Mouse (Mus musculus) A20 (cell line): ENCODE measurements around the gene Iqschfp.

Experiments used
- DNase-seq: peaks from one replicate; pipeline ENCODE4 v3.0.0-alpha.2; 2011; ENCODE audit warnings: low read depth, low spot score

Gene Iqschfp

DNA sequence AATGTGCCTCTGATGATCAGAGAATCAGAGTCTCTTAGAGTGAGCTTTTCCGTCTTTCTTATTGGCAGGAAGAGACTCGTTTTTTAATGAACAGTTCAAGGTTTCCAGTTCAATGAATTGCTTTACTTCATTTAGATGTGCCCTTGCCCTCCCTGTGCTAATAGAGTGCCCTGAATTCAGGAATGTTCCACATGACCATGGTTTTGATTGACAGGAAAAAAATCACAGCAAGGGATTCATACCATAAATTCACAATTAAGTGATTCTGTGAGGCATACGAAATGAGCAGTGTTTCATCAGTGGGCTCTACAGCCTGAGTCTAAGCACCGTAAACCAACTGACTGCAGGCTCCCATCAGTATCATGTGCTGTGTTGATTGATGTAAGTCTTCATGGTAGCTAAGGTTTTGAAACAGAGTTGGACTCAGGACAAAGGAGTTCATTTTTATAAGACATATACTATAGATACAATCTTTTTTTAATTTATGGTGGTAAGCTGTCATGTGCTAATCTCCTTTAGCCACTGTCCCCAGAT is 312.0 kb downstream of the Iqschfp start:
- no peak for DNase-seq

DNA sequence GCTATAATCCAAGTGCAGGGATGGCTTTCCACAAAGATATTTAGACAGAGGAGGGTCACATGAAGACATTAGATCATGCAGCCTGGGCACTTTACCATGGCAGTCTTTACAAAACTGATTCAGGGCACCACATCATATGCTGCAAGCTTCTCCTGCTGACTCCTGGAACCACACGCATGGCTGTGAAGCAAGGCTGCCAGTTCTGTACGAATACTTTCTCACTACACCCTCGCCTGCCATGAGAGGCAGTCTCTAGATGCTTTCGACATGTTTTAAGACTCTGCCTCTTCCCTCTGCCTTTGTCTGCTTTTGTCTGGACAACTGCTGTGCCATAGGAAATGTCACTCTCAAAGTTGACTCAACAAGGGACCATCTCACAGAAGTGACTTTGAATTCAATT is 318.4 kb downstream of the Iqschfp start:
- no peak for DNase-seq

DNA sequence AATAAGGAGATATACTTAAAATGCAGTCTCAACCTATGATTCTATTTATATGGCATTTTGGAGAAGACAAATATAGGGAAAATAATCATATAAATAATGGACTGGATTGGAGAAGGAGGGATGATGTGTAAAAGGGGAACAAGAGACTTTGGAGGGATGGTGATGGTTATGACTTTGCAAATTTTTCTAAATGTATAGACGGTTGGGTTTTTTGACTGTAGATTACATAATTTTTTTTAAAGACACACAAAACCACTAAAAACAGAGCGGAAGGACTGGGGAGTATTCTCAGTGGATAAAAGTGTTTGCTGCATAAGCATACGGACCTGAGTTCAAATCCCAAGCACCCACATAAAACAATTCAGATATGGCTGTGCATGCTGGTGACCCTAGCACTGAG is 329.4 kb downstream of the Iqschfp start:
- no peak for DNase-seq

DNA sequence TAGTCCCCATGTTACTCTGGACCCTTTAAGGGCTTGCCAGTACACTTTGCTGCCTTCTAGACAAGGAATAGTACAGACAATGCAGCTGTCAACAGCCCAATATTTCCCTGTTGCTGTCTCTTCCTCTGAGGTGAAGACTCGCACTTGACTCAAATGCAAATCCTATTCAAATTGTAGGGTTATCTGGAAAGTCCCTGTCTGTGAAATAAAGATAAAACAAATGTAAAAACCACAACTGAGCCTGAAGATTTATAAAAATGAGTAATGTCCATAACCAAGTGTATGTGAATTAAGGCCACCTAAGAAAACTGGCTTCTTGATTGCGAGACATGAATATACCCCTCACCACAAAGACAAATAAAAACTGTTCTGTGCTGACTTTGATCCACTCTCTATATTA is 347.9 kb downstream of the Iqschfp start:
- no peak for DNase-seq

DNA sequence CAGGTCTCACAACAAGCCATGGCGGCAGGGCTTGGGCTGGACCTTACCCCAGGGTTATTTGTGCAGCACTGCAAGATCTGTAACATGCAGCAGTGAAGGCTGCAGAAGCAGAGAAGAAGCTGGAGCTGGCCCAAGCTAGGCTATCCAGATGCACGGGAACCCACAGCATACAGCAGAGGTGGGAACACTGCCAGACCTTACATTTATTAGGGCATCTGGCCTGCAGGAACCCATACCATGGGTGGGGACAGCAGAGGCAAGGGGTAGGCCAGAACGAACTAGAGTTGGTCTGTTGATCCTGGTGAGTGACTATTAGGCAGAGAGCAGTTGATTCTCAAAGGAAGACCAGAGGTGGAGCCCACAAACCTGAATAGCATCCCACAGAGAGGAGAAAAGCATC is 351.2 kb downstream of the Iqschfp start:
- DNase-seq = no peak

DNA sequence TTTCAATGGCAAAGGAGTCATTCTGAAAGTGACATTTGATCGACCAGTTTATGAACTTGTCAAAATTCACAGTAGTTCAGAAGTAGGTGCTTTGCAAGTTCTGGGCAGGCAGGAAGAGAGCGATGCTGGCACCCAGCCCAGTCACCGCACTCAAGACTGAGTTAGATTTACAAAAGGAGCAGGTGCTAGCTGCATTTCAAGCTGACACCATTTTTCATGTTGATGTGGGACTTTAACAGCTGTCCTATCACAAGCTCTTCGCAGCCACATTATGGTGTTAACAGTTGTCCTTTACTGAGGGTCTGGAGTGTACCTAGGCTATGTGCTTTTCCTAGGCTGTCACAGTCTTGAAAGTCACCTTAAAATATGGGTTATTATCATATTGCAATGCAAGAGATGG is 354.1 kb downstream of the Iqschfp start:
- no peak for DNase-seq

DNA sequence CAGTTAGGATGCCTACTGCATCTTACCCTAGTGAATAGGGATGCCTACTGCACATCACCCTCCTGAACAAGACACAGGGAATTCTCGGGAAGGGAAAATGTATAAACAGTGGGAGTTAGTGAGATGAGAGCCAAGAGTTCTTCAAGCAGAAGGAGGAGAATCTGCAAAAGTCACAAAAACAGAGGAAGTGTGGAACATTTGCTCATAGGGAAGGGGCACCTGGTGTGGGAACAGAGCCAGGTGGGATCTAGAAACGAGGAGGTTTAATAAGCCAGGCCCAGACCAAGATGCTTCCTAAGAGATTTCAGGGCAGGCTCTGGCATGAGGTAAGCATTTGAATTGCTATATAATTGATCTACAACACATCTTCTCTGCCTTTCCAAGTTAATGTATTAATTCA is 358.6 kb downstream of the Iqschfp start:
- no peak for DNase-seq

DNA sequence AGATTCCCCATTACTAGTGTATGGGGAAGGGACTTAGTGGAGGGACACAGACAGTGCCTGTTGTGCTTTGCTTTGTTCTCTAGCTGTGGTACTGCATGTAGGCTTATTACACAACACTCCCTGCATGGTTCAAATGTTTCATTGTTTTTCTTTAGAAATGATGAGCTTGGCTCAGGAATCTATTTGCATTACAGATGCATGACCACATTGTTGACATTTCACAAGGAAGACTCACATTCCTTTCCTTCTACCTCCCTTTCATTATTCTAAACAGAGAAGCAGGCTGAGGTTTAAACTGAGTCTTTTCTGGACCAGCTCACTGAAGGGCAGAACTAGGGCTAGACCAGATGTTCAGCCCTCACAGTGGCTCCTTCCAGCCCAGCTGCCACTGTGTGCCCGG is 360.3 kb downstream of the Iqschfp start:
- DNase-seq = no peak

DNA sequence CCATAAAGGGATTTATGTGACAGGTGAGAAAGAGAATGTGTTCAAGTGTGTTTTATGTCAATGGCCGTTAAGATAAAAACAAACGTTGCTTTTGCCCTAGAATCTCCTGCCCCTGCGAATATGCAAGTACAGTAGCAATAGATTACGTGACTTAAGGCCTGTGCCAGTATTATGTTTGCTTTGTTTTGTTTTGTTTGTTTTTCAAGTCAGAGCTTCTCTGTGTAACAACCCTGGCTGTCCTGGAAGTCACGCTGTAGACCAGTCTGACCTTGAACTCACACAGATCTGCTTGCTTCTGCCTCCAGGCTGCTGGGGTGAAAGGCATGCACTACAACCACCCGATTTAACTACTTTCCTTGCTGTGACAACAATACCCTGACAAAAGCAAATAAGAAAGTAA is 370.3 kb downstream of the Iqschfp start:
- no peak for DNase-seq

DNA sequence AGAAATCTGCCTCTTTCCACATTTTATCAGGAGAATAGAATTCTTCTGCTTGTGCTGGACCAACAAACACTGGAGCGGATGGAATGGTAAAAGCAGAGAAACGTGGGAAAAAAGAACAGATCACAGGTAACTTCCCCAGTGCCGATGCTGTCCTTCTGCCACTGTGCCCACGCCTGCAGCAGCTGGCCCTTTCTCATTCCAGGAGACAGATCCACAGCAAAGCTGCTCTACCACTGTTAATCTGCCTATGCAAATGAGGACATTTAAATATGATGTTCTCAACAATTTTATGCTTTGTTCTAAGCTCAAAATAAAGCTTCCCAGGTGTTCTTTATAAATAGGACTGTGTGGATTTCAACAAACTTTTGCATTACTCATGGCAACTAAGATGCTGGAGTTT is 375.9 kb downstream of the Iqschfp start:
- DNase-seq = no peak

DNA sequence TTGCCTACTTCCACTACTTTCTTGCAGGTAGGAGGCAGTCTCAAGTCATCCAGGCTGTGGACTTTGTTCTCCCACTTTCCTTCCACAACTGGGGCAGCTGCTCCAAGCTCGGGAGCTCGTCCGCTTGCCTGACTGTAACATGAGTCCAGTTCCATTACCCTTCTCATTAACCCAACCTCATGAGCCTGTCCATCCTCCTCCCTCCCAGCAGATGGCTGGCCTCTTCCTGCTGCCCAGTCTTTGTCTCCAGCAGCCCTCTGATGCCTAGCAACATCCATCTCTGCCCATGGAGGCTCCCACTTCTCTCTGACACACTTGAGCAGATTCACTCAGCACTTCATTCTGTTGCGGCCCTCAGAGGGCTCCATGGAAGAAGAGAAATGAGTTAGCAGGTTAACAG is 377.2 kb downstream of the Iqschfp start:
- no peak for DNase-seq

DNA sequence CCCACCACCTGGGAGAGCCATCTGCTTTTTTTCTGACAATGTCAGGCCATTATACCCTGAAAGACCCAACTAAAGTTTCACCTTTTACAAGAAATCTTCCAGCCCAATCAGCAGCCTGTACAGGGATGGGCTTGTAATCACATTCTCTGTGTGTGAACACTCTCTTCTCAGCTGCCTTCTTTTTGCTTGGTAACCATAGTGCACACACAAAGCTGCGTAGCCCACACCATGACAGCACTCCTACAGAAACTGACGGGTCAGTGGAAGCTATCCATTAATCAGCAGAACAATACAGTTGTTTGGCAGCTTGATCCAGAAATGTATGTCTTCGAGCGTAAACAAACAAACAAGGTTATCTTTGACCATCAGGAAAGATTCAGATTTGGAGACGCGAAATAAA is 378.2 kb downstream of the Iqschfp start:
- DNase-seq = no peak

DNA sequence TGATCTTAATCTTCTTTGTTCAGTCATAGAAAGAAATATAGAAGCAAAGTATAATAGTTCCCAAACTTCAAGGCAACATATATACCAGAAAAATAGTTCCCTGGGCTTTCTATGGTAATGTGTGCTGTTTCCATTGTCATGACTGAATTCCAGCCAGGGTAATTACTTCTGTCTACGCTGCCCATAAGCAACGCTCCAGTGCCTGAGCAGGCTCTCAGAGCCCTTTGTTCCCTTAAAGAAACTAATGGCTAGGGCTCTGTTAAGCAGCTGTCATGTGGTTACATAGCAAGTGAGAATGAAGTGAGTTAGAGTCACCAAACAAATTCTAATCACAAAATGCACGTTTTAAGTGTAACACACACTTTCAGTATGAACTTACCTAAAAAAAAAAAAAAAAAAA is 379.4 kb downstream of the Iqschfp start:
- DNase-seq = no peak

DNA sequence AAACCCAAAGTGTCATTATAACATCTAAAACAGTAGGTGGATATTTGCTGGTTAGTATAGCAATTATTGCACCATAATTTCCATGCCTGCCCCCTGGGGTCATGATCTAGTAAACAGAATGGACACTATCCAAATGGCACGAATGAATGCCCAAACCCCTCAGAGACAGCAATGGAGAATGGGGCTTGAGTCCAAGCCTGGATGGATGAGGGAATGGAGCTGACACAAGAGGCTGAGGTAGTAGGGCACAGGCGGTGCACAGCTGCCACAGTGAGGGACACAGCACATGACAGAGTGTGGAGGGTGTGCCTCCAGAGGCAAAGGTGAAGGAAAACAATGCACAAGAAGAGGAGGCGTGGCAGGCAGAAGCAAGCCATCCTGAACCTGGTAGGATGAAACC is 379.8 kb downstream of the Iqschfp start:
- no peak for DNase-seq

DNA sequence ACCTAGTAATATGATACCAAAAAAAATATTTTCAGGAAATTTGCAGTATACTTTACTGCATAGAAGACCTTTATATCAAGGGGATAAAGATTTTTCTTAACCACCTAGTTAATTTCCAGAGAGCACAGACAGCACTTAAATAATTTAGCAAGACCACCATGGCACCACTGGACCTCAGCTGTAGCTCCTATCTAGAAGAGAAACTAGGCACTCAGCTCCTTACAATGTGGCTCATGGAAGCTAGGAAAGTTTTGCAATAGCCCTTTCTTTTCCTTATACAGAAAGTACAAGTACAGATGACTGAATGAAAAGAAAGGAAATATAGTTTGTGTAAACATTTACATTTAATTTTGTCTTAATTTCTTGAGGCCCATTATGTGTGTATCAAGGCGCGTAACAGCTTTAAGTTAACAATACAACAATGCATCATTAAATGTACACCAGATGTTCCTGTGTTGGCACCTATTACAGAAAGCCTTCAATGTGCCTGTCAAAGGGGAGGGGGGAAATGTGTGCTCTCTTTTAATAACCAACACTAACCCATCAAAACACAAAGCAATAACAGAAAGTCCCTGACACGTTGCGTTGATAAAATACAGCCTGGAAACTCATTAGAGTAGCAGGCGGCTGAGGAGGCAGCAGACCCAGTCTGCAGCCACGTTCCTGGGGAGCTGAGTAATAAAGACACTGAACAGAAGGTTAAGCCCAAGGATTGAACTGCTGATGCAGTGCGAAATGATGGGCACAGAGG is 391.0 kb downstream of the Iqschfp start:
- DNase-seq = no peak

DNA sequence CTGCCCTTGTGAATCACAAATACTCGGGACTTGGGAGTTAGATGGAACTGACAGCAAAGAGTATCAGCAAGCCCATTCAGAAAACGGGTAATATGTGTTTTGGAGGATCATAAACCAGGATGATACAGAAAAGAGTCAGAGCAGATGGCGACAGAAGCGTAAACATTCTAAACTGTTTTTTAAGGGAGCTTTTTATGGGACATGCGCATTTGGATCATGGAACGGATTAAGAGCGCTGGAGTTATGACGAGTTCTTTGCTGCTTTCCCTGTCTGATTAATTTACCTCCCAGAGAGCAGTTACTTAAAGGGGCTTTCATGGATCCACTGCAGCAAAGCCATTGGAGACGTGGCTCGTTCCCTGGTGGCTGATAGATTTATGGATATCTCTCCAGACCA is 391.6 kb downstream of the Iqschfp start:
- no peak for DNase-seq

DNA sequence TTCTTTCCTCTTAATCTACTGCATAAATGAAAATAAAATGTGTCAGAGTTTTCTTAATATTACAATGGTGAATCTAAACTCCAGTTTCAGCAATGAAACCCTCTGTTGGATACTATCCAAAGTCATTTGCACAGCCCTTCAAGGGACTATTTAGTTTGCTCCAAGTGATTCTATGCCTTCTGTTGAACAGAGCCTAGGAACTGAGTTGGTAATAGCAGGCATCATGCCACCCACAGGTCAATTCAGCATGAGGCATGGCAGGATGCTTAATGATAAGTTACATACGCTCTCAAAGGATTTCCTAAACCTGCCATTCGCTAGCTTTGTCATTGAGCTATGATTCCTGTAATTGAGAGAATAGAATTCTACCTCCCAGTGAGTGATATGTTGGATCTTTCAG is 392.5 kb downstream of the Iqschfp start:
- no peak for DNase-seq

DNA sequence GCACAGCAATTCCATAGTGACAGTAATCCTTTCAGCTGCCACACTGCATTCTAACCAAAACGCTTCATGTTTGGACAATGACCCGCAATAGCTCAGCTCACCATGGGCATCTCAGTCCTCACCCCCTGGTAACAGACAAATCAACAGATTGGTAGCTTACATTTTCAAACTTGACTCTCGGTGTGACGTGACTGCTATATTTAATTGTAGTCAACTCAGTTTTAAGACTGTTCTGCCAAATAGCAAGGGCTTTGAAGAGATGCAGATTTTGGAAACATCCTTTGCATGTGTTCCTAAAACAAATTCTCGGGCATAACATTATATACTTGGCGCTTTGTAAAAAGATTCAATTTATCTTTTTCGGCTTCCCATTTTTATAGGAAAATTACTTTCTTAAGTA is 404.7 kb downstream of the Iqschfp start:
- DNase-seq = no peak

DNA sequence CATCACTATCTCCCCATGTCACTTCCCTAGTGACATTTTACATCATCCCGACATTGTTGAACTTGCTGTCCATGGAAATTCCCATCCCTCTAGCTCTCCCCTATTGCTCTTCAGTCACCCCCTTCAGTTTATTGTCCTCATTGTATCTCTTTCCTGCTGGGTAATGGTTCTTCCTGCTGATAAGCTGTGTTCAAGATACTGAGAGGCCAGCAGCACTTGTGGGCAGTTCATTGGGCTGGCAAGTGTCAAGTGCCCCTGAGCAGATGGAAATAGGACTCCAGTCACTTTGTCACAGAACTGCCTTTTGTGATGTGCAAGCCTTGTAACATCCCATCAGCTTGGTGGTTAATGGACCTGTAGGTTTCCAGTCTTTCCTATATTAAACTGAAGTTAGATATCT is 413.6 kb downstream of the Iqschfp start:
- no peak for DNase-seq

DNA sequence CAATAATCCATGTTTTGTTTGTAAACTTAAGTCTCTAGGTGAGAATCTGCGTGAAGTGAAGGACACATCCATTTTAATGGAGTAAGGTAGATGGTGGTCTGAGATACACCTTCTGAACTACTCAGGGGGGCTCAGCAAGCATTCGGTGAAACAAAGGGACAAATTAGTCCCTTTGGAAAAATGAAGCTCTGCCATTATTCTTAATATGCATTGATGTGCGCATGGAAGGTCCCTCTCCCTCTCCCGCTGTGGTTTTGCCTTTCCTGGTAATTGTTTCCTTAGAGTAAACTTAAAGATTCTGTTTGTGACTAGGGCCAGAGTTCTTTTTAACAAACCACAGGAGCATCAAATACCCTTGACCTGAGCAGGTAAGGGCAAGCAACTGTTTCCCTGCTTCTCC is 414.7 kb downstream of the Iqschfp start:
- DNase-seq = no peak

DNA sequence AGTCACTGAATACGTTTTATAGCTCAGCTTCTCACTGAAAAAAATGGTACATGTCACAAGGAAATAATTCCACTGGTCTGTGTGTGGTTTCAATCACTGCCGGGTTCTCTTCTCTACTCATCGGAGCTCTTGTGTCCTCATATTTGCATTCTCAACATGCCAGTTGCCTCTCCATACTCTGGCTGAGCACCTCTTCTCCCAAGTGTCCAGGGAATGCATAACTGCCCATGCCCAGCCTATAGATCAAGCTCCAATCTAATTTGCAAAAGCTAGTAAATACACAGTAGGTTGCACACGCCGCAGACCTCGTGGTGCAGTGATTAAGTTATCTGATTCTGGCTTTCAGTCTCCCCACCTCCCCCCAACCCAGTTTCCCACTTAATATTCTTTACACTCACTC is 433.5 kb downstream of the Iqschfp start:
- DNase-seq = no peak

DNA sequence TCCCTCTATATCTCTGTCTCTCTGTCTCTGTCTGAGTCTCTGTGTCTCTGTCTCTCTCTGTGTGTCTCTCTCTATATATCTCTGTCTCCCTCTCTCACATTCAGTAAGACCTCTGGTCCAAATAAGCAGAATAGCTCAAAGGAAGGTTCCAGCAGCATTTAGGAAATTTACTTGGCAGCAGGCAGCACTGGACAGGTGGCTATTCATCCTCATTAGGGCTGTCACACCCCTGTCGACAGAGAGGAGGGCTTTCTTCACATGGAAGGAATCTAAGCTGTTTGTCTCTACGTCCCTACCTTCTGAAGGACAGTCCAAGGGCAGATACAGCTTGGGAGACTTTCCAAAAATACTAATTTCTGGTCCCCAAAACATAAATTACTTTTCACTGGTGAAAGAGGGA is 440.5 kb downstream of the Iqschfp start:
- DNase-seq = no peak

DNA sequence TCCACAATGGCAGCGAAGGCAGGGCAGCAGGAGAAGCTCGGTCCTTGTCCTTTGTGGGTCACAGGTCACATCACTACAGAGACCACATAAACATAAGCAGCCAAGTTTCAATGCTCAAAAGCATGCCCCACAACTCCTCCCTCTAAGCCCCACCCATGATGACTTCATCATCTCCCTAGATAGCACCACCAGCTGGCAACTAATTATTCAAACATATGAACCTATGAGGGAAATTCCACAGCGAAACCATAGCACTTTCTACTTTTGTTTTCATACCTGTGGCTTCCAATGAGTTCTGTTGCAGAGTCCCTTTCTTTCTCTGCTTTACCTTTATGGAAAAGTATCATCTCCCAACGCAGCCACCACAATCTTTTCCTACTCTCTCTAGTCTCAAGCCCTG is 443.5 kb downstream of the Iqschfp start:
- no peak for DNase-seq

DNA sequence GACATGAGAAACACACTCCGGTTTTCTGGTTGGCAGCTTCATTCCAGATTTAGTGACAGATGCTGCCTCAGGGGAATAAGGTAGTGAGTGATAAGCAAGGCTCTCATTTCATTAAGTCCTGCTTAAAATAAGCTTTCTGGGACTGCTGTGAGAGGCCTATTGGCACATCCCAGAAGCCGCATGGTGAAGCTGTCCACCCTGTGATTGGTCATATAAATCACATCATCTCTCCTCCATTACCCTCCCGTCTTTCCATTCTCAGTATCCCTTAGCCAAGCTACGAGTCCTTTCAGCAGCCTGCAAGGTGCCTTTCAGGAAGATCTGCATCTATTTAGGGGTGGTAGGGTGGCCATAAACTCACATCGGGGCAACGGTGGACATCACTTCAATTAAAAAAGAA is 458.6 kb downstream of the Iqschfp start:
- DNase-seq = no peak
